Mouse (Mus musculus) small intestine, adult 2 months (tissue): ENCODE measurements around the gene Ptprd. TPM values are rescaled to one million over a fixed set of nuclear protein-coding genes. Genes with fewer than 3 reads are reported as not detected.

Source experiments
- H3K27ac ChIP-seq: fragments of 200-500 bp; 2 replicates; pipeline ENCODE4 v1.5.1; 2012; ENCODE audit warnings: low read depth, low read length, control low read depth, inconsistent platforms; ENCODE audit not compliant: insufficient read depth
- H3K27me3 ChIP-seq: fragments of 200-500 bp; 2 replicates; pipeline ENCODE4 v1.6.1; 2012; ENCODE audit warnings: mild to moderate bottlenecking, moderate library complexity, low read length, inconsistent platforms; ENCODE audit not compliant: control insufficient read depth, insufficient read depth
- H3K36me3 ChIP-seq: fragments of 200-500 bp; 2 replicates; pipeline ENCODE4 v1.6.1; 2012; ENCODE audit warnings: mild to moderate bottlenecking, low read length, control low read depth, inconsistent platforms; ENCODE audit not compliant: control insufficient read depth, insufficient read depth
- H3K4me1 ChIP-seq: fragments of 200-500 bp; 2 replicates; pipeline ENCODE4 v1.6.1; 2012; ENCODE audit warnings: low read length, inconsistent platforms, mixed read lengths; ENCODE audit not compliant: control insufficient read depth, insufficient read depth, insufficient read length
- H3K4me3 ChIP-seq: fragments of 200-500 bp; 2 replicates; pipeline ENCODE4 v1.5.1; 2012; ENCODE audit warnings: low read depth, mild to moderate bottlenecking, control low read depth, inconsistent platforms, low read length, moderate library complexity
- CTCF ChIP-seq: fragments of 200-500 bp; IDR thresholded peaks from 2 replicates; pipeline ENCODE4 v1.5.1; 2012; ENCODE audit warnings: low read depth, mild to moderate bottlenecking, control low read depth, inconsistent platforms, low read length, moderate library complexity, mixed read lengths; ENCODE audit not compliant: insufficient replicate concordance, insufficient read length; ENCODE audit errors: extremely low read depth
- POLR2A ChIP-seq: fragments of 200-500 bp; IDR thresholded peaks from 2 replicates; pipeline ENCODE4 v1.6.1; 2012; ENCODE audit warnings: low read depth, mild to moderate bottlenecking, control low read depth, inconsistent platforms, low read length, moderate library complexity
- WGBS: fragments of 180-500 bp; shearing (Covaris S2); methylation state at CpG from one replicate; pipeline ENCODE4 v1.1.7; 2018; 5-methylcytosine and 5-hydroxymethylcytosine counted together
- polyA plus RNA-seq: library from polyadenylated mRNA; depleted of rRNA; stranded (reverse); fragments of >200 nt; gene quantifications from 2 replicates; pipeline ENCODE4 v1.2.3, GENCODE M21; 2012

Gene Ptprd
- polyA plus RNA-seq, 1 experiment, result 1.5 TPM

DNA sequence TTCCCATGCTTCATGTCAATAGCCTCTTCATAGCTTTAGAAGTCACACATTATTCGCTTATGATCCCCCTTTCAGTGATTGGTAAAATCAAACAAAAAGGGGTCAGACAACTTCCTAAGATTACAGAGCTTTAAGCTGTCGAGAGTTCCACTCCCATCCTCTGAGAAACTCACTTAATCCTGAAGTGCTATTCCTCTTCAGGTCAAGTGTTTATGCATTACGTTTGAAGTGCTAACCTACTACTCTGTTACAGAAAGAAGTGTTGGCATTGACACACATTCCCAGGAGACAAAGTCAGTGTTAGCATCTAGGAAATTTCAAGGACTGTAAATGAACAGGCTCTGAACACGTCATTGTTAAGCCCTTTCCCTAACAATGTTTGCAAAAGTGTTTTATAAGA, 1550.0 kb downstream of the Ptprd start:
- TF ChIP-seq CTCF (no peak), POLR2A (no peak)

DNA sequence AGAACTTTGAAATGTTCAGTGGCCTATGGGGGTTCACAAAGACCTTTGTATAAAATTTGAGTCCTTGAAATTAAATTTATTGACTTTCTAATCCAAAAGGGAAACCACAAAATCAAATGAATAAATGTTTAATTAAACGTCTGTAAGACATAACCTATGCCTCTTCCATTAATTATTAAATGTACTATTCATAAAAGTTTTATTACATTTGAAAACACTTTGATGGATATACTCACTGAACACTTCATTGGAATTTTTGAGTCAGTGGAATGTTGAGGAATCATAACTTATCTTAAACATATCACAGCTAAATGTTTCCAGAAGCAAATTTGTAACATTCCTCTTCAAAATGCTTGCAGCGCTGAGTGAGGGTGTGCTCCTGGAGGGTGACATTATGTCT, 1551.6 kb downstream of the Ptprd start:
- Histone ChIP-seq H3K4me1 (no peaks in the 10 kb centered on the region), H3K36me3 (no peaks in the 10 kb centered on the region), H3K27me3 (no peaks in the 10 kb centered on the region), H3K27ac (no peak overlapping the region), H3K4me3 (no peak overlapping the region)
- TF ChIP-seq POLR2A (no peak), CTCF (no peak)
- WGBS, result 61% methylated on average over 2 of the region's 2 CpGs

More for the DNA sequence above, 1550.0 kb downstream of the Ptprd start:
- Histone ChIP-seq H3K36me3 (no peaks in the 10 kb centered on the region), H3K4me1 (no peaks in the 10 kb centered on the region), H3K27me3 (no peaks in the 10 kb centered on the region), H3K4me3 (no peak overlapping the region), H3K27ac (no peak overlapping the region)
- WGBS, result 45% methylated on average over 4 of the region's 4 CpGs

DNA sequence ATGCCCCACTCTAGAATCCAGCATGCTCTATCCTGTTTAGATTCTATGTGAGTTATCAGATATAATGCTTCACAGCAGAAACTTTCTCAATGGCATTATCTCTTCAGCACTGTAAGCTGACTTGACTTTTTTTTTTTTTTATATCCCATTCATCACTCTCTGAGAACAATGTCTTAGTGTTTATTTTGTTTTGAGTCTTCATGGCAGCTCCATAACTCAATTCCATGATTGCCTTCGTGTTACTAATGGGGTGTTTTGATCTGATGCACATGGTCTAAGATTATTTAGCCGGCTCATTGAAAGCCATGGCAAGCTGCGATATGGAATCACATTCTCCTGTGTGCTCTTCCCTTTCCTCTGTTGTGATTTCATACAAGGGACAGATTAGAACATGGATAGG, 1555.0 kb downstream of the Ptprd start:
- Histone ChIP-seq H3K4me3 (no peak overlapping the region), H3K27ac (no peak overlapping the region), H3K4me1 (no peaks in the 10 kb centered on the region), H3K36me3 (no peaks in the 10 kb centered on the region), H3K27me3 (no peaks in the 10 kb centered on the region)
- no peak for TF ChIP-seq POLR2A
- TF ChIP-seq CTCF, result no peak
- 71% methylated on average over 3 of the region's 3 CpGs for WGBS

DNA sequence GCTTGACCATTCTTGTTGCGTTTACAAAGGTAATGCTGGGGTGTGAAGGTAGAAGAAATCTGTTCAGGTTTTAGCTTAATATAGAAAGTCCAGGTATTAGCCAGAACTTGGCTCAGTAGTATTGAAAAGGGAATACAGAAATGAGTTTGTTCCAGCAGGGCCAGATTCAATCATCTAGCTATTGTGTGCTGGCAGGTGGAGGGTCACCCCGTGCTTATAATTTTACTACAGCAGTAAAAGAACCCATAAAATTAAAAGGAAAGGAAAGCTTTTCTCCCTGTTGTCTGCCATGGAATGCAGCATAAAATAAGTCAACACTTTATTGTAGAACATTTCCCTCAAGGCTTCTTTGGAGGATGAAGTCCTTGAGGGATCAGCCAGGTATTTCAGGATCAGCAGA, 1558.8 kb downstream of the Ptprd start:
- 48% methylated on average over 2 of the region's 2 CpGs for WGBS
- Histone ChIP-seq H3K27ac (no peak overlapping the region), H3K36me3 (no peaks in the 10 kb centered on the region), H3K4me1 (no peaks in the 10 kb centered on the region), H3K4me3 (no peak overlapping the region), H3K27me3 (no peaks in the 10 kb centered on the region)
- TF ChIP-seq POLR2A, result no peak
- TF ChIP-seq CTCF, result no peak

DNA sequence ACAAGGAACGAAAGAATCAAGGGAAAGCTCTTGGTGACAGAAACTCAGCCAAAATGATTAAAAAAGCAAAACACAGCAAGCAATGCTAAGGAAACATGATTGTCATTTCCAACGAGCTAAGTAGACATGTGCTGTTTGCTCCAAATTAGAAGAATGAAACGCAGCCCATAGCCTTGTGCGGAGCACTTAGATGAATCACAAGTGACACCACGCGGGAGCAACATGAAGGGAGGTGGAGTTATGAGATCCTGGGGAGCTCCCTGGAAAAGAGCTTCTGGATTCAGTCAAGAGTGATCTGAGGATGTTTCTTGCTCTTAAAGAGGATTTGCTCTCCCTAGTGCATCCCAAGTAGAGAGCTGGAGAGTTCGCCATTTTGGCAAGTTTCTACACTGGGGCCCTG, 1590.0 kb downstream of the Ptprd start:
- Histone ChIP-seq H3K27ac (no peak overlapping the region), H3K27me3 (no peaks in the 10 kb centered on the region), H3K4me1 (no peaks in the 10 kb centered on the region), H3K36me3 (no peaks in the 10 kb centered on the region), H3K4me3 (no peak overlapping the region)
- TF ChIP-seq POLR2A, result no peak
- no peak for TF ChIP-seq CTCF
- WGBS, result 76% methylated on average over 7 of the region's 7 CpGs

DNA sequence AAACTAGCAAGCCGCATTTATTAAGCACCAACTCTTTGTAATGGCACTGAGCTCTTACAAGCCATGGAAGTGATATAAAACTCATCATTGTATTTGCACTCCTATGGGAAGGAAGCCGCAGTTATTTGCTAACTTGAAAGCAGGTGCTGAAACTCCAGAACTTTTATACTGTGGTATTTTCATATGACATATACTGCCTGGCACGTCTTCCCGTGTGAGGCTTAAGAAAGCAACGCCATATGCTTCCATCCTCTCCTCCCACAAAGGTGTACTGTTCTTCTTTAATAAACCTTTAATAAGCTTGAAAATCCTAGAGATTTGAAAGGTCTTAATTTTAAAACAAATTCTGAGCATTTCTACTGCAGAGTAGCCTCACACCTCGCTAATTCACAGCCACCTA, 1595.1 kb downstream of the Ptprd start:
- Histone ChIP-seq H3K36me3 (no peaks in the 10 kb centered on the region), H3K27ac (no peak overlapping the region), H3K4me3 (no peak overlapping the region), H3K4me1 (no peaks in the 10 kb centered on the region), H3K27me3 (no peaks in the 10 kb centered on the region)
- WGBS, result 88% methylated on average over 6 of the region's 6 CpGs
- TF ChIP-seq POLR2A (no peak), CTCF (no peak)

DNA sequence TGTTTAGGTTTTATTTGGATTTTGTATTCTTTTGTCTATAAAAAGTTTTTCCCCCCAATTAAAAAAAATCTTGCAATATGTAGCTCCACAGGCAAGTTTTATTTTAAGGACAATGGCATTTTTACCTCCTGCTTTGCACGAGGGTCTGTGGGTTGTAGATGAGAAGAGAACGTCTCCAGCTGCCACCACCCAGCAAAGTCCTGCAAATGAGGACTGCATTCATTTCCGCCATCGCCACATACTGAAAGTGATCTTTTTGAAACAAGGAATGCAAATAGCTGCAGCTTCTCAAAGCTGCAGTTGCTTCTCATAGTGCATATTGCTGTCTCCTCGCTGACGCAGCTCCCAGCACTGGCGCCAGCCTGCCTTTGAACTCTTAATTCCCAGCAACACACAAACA, 1603.5 kb downstream of the Ptprd start:
- Histone ChIP-seq H3K4me3 (no peak overlapping the region), H3K27ac (no peak overlapping the region), H3K27me3 (no peaks in the 10 kb centered on the region), H3K36me3 (no peaks in the 10 kb centered on the region), H3K4me1 (no peaks in the 10 kb centered on the region)
- TF ChIP-seq CTCF (no peak), POLR2A (no peak)
- WGBS, result 60% methylated on average over 7 of the region's 7 CpGs

DNA sequence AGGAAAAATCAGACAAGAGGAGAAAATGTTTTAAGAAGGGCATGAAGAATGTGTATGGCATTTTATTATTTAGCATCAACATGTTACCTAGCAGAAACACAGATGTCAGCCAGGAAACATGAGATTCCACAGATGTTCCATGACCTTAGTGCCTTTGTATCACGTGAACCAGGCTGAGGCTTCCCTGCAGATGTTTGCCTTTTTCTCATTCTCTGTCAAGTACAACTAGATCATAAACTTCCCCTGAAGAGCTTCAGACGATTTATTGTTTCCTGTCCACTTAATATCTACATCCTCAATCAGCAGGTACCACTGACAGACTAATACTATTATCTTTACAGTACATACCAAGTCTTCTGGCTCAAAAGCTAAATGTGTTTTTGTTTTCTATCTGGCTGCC, 1605.0 kb downstream of the Ptprd start:
- H3K27me3 ChIP-seq, result no peaks in the 10 kb centered on the region
- no peaks in the 10 kb centered on the region for H3K36me3 ChIP-seq
- no peak for TF ChIP-seq POLR2A
- TF ChIP-seq CTCF, result no peak
- H3K27ac ChIP-seq, result no peak overlapping the region
- 27% methylated on average over 2 of the region's 2 CpGs for WGBS
- H3K4me3 ChIP-seq, result no peak overlapping the region
- no peaks in the 10 kb centered on the region for H3K4me1 ChIP-seq
